Mouse (Mus musculus): ENCODE measurements around the gene Gm49392.
"Not testable (repeated sequence)": the region's sequence is repeated elsewhere in the genome, so short reads cannot be mapped to it uniquely, and the experiment has no call there.

Gm49392 gene

GRCm38 (mm10) chr13:60896794-60897193, at the start of gene Gm49392:
Gene Gm49392 (minus strand): TSS chr13:60896894.
- not testable (repeated sequence) for DNase-seq (ENCODE audit: low read depth, low spot score)

DNA sequence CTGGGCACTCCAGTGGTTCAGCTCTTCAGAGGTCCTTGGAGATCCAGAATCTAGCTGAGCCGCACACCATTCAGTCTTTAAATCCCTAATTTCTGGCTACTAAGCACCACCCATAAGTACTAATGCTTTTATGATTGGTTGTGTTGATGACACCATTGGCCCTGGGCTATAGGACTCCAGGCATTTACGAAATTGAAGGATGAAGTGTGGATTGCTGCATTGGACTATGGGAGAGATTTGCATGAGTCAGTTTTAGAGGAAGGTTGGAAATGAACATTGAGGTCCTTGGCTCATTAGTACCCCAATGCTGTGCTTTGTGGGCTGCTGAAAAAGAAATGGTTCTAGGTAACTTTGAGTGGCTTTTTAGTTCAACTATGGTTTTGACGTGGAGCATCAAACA, 45.2 kb upstream of the Gm49392 start, which contains the start of gene Tpbpa:
Gene Tpbpa (minus strand): TSS at position 101 of the 400 bp plus-strand sequence.
- not testable (repeated sequence) for DNase-seq (ENCODE audit: low read depth, low spot score)

DNA sequence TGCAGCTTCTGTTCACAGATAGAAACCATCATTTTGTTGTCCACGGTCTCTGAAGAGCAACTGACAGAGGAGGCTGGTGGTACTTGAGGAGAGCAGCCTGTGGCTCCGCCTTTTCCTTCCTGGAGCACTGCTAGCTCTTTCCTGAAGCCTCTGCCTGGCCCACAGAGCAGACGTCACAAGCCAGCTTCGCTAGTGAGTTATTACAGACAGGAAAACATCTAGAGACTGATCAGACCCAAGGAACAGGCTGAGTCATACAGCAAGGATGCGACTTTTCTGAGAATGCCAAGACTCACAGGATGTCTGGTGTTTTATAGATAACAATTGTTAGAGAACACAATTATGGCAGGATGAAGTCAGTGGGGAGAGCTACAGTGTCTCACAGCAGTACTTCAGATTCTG, 39.8 kb upstream of the Gm49392 start, which contains the start of the genes Gm49391 and Ctla2a:
Gene Gm49391 (minus strand): TSS at position 72 of the 402 bp plus-strand sequence.
Gene Ctla2a (minus strand): TSS at position 126 of the 402 bp plus-strand sequence.
- DNase-seq (ENCODE audit: low read depth, low spot score) = peak; percentile 66

DNA sequence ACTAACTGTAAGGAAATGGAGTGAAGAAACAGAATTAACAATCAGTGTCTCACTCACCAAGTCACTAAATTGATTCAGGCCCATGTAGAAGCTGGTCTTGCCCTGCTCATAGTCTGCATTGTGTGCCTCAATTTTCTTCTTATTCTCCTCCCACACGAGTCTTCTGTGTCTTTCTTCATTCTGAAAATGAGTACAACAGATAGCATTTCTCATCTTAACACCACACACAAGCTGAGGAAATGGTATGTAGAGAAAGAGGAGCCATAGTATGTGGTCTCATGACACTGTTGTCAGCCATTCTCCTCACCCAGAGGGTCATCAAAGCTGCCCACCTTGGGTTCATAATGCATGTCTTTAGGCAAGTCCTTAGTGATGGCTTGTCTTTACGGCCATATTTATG, 38.8 kb upstream of the Gm49392 start, which contains the start of gene Gm49393:
Gene Gm49393 (minus strand): TSS at position 101 of the 400 bp plus-strand sequence.
- DNase-seq (ENCODE audit: low read depth, low spot score) = not testable (repeated sequence)

- not testable (repeated sequence) for DNase-seq (ENCODE audit: low read depth, low spot score)
These were observed 8.1 kb upstream of the Gm49392 start, which contains the start of gene Tpbpb for GRCm38 (mm10) chr13:60904780-60905179. Gene Tpbpb (minus strand): TSS chr13:60904880.

- peak; percentile 56 for DNase-seq (ENCODE audit: low read depth, low spot score)
These were observed 634 bp upstream of the Gm49392 start, which contains the start of gene Ctla2b for GRCm38 (mm10) chr13:60897328-60897727. Gene Ctla2b (minus strand): TSS chr13:60897447.

GRCm38 (mm10) chr13:60895406-60896160, 1.1 kb downstream of the Gm49392 start:
- no peak for DNase-seq (ENCODE audit: low read depth, low spot score)

GRCm38 (mm10) chr13:60892301-60892700, 4.4 kb downstream of the Gm49392 start:
- DNase-seq (ENCODE audit: low read depth, low spot score) = no peak

DNA sequence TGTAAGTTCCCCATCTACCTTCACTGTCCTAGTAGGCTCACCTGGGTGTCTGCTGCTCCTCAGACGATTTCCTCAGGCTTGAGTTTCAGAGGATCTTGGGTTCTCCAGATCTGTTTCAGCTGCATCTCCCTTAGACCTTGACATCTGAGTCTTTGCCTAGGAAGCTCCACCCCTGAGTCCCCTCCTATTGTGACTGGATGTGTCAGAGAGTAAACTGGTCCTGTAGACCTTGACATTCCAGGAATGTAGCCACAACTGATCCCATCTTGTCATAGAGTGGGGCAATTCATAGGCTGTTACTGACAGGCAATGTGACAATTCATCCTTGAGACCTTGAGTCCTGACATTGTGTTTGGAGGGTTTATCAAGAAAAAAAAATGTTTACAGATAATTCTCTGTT, 32.4 kb downstream of the Gm49392 start, which contains the start of gene 4930486L24Rik:
Gene 4930486L24Rik (minus strand): TSS at position 195 of the 400 bp plus-strand sequence.
- DNase-seq (ENCODE audit: low read depth, low spot score) = no peak

GRCm38 (mm10) chr13:60848241-60849120, 48.2 kb downstream of the Gm49392 start:
- peak; percentile 75 for DNase-seq (ENCODE audit: low read depth, low spot score)

DNA sequence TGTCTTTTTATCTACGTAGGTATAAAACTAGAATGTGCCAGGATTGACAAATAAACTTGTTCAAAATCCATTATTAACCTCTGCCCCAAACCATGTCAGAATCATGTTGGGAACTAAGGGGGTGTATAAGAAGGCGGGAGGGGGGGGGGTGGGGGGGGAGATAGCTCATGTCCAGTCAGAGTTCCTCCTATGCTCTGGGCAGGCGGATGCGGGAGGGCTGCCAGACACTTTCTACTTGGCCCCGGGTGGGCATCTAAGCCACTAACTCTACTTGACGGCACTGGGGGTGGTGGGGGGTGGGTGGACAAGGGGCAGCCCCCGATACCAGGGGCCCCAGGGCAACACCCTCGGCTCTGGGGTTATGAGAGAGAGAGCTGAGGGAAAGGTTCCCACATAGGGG, 53.5 kb downstream of the Gm49392 start:
- no peak for DNase-seq (ENCODE audit: low read depth, low spot score)

DNA sequence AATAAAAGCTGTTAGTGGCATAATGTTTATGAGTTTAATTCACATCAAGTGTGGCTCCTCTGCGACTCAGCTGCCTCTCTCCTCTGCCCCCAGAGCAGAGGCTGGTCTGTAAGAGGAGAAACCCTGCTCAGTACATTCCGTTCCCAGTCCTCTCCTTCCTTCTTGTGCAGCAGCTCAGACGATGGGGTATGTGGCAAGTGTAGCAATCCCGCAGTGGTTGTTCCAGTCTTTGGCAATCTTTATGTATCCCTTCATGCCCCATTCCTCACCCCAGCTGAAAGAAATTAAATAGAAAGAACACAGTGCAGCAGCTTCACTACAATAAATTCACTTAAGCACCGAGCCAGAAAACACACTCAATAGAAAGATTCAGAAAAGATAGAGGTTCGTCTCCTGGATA, 54.0 kb downstream of the Gm49392 start:
- no peak for DNase-seq (ENCODE audit: low read depth, low spot score)

GRCm38 (mm10) chr13:60839353-60839902, 57.3 kb downstream of the Gm49392 start:
- peak; percentile 31 for DNase-seq (ENCODE audit: low read depth, low spot score)

DNA sequence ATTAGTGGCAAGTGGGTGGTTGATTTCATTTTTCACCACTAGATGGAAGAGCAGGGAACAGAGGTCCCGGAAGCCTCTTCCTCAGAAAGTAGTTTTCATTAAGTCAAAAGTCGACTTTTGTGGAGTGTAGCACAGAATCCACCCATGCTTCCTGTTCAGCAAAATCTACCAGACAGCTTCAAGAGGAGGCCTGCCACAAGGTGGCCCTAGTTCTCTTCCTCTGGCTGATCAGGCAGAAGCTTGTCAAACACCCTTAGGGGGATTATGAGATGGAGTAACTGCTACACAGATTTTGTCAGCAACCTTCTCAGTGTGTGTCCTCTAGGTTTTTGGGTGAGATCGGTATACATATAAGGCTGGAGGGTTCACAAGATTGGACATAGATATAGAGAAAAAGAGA, 70.6 kb downstream of the Gm49392 start:
- peak; percentile 73 for DNase-seq (ENCODE audit: low read depth, low spot score)

- DNase-seq (ENCODE audit: low read depth, low spot score) = no peak
These were observed 76.1 kb downstream of the Gm49392 start for GRCm38 (mm10) chr13:60820486-60821175.

DNA sequence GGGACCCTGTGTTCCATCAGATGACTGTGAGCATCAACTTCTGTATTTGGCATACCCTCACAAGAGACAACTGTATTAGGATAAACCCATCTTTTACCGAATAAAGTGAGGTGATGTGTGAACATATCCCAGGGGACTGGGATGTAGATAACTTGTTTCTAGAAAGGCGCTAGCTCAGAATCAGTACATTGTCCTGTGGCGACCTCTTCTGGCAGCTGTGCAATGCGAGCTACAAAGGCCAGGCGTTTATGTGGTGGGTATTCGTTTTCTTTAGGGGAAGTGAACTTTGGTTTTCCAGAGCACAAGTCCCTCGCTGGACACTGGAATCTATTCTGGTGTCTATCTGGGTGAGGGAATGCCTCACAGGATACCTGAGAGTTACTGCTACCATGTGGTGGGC, 77.2 kb downstream of the Gm49392 start:
- peak; percentile 39 for DNase-seq (ENCODE audit: low read depth, low spot score)

DNA sequence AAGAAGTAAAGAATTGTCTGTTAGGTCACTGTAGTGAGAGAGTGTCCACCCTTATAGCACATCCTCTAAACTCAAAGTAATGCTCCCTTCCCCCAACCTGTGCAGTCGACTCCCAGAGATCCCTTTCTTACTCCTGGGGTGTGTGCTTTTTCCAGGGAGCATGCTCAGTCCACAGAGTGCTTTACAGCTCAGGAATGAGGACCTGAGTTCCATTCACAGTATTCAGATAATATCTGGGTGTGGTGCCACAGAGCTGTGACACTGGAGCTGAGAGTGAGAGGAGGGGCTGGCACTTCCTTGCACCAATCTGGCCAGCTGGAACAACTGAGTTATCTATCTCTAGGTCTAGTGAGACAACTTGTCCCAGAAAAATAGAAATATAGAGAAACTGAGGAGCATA, 83.0 kb downstream of the Gm49392 start:
- no peak for DNase-seq (ENCODE audit: low read depth, low spot score)

GRCm38 (mm10) chr13:60812768-60813167, 83.9 kb downstream of the Gm49392 start:
- DNase-seq (ENCODE audit: low read depth, low spot score) = no peak

DNA sequence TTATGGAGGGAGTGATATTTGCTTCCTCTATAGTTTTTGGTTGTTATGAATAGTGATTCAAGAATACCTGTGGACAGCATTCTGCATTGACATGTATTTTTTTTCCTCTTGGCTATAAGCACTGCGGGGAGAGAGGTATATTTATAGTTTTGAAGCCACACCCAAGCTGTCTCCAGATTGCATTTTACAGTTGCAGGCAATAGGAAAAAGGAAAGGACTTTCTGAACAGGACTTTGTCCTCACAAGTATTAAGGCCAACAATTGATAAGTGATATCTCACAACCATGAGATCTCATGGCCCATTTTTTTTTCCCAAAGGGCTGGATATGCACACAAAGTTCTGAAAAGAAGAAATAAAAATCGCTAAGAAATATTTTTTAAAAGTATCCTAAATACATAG, 87.0 kb downstream of the Gm49392 start:
- no peak for DNase-seq (ENCODE audit: low read depth, low spot score)

DNA sequence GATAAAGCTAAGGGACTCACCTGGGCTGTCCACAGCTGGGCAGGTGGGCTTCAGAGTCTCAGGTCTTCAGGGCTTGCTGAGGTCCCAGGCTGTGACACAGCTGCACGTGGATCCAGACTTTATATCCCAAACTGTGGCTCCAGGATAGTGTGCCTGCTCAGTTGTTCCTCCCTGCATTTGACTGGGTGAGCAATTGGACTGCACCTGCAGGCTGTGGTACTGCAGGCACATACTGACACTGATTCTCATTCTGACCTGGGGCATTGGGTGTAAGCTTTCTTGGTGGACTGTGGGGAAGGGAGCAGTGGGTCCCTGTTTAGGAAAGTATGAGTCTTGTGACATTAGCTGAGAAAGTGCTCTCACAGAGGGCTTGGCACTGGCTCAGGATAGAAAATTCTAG, 93.9 kb downstream of the Gm49392 start, which contains the start of gene Ctsll3:
Gene Ctsll3 (minus strand): TSS at position 101 of the 400 bp plus-strand sequence.
- DNase-seq (ENCODE audit: low read depth, low spot score) = no peak
